Mouse (Mus musculus): ENCODE results near the gene Gcnt3.

Gene Gcnt3

DNA sequence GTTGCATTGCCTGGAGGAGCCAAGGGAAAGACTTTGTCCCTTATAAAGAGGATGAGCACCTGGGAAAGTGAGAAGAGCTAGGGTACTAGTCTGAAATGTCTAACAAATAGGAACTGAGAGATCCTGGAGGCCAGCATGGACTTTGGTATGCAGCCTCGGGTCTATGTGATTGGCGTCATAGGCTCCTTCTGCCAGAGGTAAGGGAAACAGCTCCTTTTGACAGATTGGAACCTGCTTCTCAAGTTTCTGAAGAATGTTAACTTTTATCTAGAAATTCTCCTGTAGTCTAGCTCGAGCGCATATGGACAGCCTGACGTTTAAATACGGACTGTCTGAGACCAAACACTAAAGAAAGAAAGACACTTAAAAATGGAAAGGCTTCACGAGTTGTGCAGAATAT is at the start of gene Gcnt3:
Gene Gcnt3 (minus strand): TSS at position 101 of the 400 bp plus-strand sequence.
- DNase-seq (ENCODE audit: low spot score in 2 of 2), result no peak

DNA sequence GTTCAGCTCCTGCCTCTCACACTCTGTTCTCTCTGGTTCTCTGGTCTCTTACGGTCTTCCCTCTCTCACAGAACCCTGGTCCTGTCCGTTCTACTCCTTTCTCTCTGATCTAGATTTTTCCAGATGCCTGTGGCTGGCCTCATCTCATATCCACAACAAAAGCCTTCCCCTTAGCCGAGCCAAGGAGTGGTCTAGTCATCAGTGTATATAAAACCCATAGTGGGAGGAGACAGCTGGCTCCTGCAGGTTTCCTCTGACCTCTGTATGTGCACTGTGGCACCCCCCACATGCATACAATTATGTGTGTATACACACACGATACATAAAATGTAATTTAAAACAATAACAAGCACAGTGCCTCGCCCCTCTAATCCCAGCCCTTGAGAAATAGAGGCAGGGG is 49.5 kb upstream of the Gcnt3 start:
- no peak for DNase-seq (ENCODE audit: low spot score in 2 of 2)

DNA sequence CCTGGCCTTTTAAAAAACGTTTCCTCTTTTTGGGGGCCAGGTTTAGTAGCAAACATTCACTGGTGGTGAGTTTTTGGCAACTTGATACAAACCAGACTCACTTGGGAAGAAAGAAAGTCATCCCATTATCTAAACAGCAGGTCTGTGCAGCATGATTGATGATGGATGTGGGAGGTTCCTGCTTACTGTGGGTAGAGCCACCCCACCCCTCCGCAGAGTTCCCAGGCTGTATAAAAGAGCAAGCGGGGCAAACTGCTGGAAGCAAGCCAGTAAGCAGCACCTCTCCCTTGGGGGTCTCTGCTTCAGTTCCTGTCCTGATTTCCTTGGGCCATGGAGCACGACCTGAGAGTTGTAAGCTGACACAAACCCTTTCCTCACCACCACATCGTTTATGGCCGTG is 48.2 kb upstream of the Gcnt3 start:
- no peak for DNase-seq (ENCODE audit: low spot score in 2 of 2)

DNA sequence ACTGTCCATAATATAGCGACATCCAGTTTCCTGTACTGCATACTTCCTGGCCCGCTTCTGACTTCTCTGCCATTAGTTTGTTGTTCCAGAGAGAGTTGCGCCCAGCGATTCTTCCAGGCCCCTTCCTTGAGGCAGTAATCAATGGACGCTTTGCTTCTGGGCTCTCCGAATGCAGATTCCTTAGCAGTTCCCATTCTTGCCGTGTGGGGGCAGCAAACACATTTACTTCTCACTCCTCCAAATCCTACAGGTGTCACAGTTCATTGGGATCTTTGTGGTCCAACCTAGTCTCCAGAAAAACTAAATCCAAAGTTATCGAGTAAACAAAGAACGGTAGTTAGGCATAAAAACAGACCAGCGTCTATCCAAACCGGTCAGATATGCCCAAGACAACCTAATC is 46.2 kb upstream of the Gcnt3 start:
- peak; percentile 24 to 48 for DNase-seq (ENCODE audit: low spot score in 2 of 2)

DNA sequence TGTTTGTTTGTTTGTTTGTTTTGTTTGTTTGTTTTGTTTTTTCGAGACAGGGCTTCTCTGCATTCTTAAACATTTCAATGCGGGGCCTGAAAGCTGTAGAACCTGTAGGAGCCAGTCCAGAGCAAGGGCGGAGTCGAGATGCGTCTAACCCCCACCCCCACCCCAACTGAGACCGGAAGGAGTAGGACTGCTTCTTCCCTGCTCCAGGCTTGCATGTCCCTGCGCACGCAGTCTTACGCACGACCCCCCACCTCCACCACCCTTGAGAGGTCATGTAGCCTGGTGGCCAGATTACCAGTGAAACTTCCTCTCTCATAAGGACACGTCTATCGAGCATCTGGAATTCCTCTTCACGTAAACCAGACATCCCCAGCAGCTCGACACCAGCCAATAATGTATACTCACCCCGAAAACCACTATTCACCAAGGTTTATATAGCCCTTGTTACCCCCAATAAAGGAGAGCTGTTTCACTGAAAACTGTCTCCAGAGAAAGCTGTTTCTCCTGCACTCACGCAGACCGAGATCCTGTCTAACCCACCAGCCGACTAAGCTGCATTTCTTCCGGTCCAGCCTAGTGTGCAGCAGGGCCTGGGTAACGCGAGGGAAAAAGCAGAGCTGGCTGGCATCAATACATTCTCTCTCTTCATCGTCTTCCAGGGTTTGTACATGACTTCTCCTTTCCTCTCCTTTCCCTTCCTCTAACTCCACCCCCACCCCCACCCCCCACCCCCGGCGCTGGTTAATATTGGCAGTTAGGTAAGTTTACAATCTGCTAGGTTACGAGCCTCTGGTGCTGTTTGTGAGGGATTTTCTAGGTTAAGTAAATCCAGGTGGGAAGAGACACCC is 44.7 kb upstream of the Gcnt3 start:
- DNase-seq (ENCODE audit: low spot score in 2 of 2), result no peak

DNA sequence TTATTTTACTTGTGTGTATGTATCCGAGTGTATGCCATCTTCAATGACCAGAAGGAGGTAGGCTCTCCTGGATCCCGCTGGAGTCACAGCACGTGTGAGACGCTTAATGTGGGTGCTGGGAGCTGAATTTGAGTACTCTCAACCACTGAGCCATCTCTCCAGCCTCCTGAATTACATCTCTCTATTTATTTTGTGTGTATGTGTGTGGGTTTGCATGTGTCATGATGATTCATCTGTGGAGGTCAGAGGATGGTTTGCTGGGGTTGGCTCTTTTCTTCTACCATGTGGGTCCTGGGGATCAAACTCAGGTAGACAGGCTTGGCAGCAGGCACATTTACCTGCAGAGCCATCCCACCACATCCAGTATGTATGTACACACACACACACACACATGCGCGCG is 43.9 kb upstream of the Gcnt3 start:
- DNase-seq (ENCODE audit: low spot score in 2 of 2), result no peak

DNA sequence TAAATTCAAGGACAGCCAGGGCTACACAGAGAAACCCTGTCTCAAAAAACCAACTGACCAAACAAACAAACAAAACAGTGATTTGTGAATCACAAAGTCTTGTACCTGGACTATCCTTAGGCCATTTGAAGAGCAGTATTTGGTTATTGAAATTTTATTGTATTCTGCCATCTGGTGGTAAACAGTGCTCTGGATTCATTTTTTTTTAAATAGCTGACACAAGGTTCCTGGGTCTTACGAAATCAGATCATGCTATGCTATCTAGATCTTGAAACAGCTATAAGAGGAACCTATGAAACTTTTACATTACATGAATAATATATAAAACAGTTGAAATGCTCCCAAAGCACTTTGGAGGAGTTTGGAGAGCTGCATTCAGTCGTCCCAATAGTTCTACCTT is 43.1 kb upstream of the Gcnt3 start:
- no peak for DNase-seq (ENCODE audit: low spot score in 2 of 2)

DNA sequence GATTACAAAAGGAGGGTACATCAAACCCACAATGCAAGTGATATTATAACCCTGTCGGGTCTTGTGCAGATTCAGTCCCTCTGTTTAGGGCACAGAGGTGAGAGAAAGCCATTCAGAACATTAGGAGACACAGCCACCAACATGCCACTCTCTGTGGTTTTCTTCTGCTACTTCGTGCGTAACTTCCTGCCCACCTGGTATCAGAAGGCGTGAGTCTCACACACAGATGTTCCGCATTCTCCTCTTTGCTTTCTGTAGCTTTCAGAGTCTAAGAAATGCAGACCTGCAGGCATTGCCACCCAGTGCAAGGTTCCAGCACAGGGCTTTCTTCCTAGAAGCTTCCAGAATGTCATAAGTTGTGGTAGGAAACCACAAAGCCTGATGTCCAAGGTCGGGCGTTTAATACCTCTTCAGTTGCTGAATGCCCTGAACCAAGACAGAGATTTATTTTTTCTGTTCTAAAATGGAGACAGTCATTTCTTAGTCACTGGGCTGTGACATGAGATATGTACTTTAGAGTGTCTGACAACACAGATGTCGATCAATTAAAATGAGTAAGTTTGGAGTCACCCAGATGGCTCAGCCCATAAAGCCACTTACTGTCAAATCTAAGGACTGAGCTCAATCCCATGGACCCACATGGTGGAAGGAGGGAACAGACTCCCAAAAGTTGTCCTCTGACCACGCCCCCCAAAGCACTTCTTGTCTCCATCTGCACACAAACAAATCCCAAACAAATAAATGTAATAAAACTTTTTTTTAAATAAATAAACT is 42.3 kb upstream of the Gcnt3 start:
- peak in 1 of 2 experiments; percentile 56 for DNase-seq (ENCODE audit: low spot score in 2 of 2)

DNA sequence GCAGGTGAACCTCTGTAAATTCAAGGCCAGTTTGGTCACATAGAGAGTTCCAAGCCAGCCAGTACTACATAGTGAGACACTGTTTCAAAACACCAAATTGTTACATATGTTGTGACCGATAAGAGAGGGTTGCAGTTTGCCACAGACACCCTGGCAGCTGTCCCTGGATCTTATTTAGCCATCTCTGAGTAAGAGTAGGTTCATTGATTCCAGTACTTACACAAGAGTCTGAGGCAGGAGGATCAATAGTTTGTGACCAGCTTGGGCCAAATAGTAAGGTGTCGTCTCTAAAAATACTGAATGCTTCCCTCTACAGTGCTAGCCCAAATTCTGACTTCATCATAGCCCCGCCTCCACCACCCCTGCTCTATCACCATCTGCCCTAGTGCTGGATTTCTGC is 40.1 kb upstream of the Gcnt3 start:
- DNase-seq (ENCODE audit: low spot score in 2 of 2), result no peak

DNA sequence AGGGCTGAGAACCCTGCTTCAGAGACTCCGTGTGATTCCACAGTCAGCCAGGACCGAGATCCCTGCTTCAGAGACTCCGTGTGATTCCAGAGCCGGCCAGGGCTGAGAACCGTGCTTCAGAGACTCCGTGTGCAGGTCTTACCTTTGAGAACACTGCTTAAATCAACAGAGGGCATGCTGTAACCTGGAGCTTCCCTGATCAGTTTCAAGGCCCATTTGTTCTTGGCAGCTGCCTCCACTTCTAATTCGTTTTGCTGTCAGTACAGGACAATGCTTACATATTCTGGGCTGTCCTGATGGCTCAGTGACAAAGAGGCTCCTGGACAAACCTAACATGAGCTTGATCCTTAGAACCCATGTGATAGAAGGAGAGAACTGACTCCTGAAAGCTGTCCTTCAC is 39.3 kb upstream of the Gcnt3 start:
- no peak for DNase-seq (ENCODE audit: low spot score in 2 of 2)

DNA sequence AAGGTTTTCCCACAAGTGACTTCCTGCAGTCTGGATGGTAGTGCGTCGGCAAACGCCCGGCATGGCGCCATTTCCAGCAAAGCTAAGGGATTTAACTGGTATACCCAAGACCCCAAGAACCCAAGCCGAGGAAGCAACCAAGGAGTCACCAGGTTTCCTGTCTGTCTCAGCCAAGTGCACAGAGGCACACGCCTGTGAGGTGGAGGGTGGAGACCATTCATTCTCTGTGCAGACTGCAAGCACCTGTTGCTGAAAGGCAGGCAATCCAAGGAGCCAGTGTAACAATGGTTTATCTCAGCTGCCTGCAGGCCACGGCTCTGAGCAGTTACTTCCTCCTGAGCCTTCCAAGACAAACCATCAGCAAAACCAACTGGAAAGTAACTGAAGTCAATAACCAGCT is 34.5 kb upstream of the Gcnt3 start:
- no peak for DNase-seq (ENCODE audit: low spot score in 2 of 2)

DNA sequence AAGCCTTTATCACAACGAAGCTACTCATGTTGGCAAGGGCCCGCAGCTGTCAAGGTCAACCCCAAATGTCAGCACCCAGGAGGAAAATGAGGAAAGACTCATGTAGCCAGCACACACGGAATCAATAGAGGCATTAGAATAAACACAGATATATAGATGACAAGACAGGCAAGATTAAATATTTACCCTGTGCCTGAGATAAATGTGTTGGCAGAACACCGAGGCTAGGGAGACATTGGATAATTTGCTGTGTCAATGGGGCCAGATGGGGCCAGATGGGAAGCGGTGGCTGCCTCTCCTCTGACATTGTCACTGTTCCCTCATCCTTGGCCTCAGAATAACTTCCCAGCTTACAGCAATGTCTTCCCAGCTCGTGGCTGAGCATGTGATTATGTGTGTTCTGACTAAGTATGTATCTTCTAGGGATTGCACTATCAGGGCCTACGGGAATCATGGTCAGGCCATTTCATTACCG is 32.1 kb upstream of the Gcnt3 start:
- no peak for DNase-seq (ENCODE audit: low spot score in 2 of 2)

DNA sequence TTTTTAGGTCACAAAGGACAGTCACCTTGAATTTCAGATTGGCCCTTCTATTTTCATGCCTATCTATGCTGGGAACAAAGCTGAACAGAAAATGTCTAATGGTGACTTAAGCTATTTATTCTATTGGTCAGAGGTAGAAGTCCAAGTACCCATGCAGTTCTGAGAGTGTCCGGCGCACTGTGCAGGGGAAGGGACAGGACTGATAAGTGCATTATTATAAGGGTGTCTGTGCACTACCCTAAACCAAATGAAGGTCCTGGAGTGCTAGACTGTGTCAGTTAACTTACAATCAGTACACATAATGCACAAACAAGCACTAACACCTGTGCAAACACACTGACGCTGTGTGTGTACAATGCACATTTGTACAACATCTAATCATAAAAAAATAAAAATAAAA is 29.6 kb upstream of the Gcnt3 start:
- DNase-seq (ENCODE audit: low spot score in 2 of 2), result no peak

DNA sequence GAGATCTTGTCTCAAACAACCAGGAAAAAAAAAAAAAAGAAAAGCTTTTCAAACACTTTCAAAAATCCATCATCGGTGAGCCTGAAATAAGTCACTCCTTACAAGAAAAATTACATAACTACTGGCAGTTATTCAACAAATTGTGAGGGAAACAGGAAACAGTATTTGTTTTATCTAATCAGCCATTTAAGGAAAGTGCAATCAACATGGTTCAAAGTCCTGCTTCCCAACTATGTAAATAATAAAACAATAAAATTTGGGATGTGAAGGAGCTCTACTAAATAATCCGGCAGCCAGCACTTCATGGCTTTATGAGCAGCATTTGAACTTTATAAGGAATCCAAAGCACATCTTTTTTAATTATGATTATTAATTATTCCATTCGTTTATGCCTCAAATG is 24.1 kb upstream of the Gcnt3 start:
- DNase-seq (ENCODE audit: low spot score in 2 of 2), result no peak

DNA sequence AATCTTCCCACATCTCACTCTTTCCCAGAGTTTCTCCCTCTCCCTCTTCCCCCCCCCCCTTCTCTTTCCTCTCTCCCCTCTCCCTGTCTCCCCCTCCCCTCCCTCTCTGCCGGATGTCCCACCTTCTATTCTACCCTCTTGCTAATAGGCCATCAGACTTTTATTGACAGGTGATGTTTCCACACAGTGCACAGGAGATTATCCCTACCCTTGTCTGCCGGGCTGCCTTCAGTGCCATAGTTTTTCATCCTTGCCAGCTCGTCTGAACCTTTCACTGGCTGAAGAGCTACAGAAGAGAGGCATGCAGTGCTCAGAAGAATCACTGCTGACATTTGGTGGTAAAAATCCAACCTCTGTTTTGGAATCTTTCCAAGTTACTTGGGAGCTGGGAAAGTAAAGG is 15.5 kb upstream of the Gcnt3 start:
- DNase-seq (ENCODE audit: low spot score in 2 of 2), result no peak

DNA sequence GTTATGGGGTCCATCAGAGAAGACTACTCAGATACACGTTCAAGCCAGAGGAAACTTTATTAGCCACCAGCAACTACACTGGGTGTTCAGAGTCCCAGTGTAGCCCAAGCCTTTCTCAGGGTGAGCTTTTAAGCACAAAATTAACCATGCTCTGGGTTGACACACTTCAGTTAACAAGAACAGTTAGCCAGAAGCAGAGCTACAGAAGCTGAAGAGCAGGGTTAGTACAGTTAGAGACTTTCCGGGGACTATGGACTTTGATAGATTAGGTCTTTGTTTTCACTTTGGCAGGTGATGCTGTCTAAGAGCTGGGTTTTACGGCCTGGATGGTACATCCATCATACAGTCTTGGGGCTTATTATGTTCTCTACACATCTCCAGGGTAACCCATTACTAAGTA is 14.8 kb upstream of the Gcnt3 start:
- DNase-seq (ENCODE audit: low spot score in 2 of 2), result no peak

DNA sequence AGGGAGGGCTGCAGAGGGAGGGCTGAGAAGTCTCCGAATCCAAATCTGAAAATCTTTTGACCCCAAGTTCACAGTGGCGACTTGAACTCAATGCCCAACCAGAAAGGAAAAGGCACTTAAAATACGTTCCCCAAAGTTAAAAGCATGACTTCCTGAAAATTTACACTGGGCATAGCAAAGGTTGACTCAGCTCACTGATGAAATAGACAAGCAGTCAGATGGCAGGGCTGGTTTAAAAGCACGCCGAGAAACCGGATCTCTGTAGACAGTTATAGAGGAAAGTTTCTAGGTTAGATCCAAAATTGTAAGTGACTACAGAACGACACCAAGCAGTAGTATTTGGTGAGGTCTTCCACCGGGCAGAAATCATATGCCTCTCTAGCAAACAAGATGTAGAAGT is 12.0 kb upstream of the Gcnt3 start:
- DNase-seq (ENCODE audit: low spot score in 2 of 2), result no peak

DNA sequence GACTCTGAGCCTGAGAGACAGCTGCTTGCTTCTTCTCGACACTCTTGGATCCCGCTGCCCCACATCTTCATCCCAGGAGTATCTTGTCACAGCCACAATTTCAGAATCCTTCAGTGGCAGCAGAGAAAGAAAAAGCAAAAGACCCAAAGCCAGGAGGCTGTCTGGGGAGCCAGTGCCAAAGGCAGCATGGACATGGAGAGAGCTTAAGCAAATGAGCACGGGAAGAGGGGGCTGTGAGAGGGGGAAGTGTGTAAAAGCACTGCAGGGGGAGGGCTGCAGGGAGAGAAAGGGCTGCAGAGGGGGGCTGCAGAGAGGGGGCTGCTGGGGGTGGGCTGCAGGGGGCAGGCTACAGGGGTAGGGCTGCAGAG is 11.5 kb upstream of the Gcnt3 start:
- no peak for DNase-seq (ENCODE audit: low spot score in 2 of 2)

DNA sequence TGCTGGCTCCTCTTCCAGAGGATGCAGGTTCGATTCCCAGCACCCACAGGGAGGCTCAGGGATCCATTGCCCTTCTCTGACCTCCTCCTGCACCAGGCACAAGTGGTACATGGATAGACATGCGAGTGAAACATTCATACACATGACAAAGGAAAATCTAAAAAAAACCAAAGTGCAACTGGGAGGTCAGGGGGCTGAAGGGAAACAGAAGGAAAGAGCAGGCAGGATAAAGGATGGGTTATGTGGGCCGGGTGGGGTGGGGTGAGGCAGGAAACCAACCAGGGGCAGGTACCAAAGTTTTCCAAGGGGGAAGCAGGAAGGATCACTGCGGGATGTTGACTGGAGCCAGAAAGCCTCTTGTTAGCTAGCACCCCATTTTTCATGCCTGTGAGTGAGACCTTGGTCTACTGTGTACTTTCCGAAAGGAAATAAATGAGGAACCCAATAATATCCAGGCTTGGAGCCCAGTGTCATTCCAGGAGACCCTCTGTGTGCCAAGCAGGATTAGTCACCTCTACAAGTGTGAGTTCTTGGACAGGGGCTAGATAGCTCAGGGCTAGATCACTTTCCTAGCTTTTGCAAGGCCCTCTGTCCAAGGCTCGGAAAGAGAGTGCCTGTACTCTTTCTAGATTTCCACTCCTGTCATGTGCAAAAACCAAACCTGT is 11.0 kb upstream of the Gcnt3 start:
- DNase-seq (ENCODE audit: low spot score in 2 of 2), result no peak

DNA sequence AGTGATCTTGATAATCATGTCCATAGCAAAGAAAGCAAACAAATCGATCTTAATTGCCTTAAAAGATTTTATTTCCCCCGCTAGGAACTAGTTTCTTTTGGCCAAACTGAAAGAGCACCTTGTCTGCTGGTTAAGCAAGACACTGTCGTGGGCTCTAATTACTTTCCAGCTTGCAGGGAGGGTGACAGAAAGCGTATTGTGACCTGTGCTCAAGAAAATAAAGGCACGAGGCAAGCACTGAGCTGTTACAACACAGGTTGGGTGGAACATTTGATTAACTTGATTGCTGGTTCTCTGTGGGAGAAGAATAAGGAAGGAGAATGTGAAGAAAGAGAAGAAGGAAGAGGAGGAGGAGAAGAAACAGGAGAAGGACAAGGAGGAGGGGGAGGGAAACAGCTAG is 10.4 kb upstream of the Gcnt3 start:
- no peak for DNase-seq (ENCODE audit: low spot score in 2 of 2)

DNA sequence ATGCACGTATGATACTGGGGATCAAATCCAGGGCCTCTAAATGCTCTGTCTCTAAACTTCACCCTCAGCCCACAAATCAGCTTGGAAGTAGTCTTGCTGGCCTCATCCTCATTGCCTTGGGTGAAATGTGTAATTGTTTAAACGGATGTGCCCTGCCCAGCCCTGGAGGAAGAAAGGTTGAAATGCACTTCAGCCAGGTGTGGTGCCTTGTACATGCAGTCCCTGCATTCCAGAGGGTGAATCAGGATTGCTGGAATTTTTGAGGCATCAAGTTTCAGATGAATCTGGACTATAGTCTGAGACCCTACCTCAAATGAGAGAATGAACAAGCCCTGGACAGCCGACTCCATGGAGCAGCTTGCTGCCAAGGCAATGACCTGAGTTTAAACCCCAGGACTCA is 10.0 kb upstream of the Gcnt3 start:
- no peak for DNase-seq (ENCODE audit: low spot score in 2 of 2)

DNA sequence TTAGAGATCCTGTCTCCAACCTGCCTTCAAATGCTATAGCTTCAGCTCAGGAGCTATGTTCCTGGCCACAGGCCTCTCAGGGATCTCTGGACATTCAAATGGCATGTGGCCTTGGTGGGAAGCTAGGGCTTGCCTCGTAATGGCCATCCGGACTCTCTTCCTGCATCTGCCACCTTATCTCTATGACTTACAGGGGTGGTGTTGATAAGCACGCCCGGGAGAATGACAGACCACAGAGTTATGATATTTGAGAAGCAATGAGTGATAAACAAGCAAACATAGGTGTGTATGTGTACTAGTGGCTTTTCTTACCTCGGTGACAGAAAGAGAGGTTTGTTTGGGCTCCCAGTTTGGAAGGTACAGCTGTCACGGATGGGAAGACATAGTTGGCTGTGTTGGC is 8.4 kb upstream of the Gcnt3 start:
- DNase-seq (ENCODE audit: low spot score in 2 of 2), result no peak

DNA sequence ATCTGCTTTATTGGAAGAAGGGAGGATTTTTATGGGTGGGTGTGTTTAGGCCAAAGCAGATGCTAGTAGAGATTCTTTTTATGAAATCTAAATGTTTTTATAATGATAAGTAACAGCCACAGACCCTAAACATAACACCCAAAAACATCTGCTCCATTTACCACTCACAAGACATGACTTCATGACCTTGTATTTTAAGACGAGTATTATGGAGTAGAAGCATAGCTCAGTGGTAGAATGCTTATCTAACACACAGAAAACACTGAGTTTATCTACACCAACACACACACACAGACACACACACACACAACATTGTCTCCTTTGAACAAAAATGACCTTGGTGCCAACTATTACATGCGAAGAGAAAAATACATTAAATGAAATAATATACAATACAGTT is 7.0 kb upstream of the Gcnt3 start:
- no peak for DNase-seq (ENCODE audit: low spot score in 2 of 2)

Measured in spleen, postnatal 10 days (tissue).